Mouse (Mus musculus) heart, postnatal 4 days (tissue): Measurements from ENCODE around the gene Olfr678. TPM values are rescaled to one million over a fixed set of nuclear protein-coding genes. Genes with fewer than 3 reads are reported as not detected.
"Not testable (repeated sequence)": the region's sequence is repeated elsewhere in the genome, so short reads cannot be mapped to it uniquely, and the experiment has no call there.

ENCODE experiments used
- DNase-seq: peaks from one replicate; pipeline ENCODE4 v3.0.0; 2021
- total RNA-seq, 2 experiments: library from RNA; stranded (reverse); gene quantifications; 2 replicates each; pipeline ENCODE4 v1.2.3; 2021

The Olfr678 gene
- total RNA-seq: not detected

GRCm38 (mm10) chr7:105064175-105064574 lies at the start of gene Olfr678:
Olfr678 (plus strand) TSS chr7:105064475.
- no peak for DNase-seq

DNA sequence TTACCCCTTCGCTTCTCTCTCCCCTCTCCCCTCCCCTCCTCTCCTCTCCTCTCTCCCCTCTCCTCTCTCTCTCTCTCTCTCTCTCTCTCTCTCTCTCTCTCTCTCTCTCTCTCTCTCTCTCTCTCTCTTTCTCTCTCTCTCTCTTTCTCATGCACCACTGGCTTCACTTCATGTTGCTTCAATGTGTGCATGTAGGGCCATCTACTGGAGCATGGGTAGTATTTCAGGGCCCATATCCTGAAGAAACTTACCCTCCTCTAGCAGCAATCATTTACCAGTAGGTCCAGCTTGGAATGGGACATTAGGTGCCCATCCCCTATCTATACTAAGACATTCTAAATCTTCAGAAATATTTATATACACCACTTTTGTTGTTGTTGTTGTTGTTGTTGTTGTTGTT lies 41.7 kb upstream of the Olfr678 start:
- DNase-seq: no peak

- no peak for DNase-seq
Observed at GRCm38 (mm10) chr7:105028360-105028759, 35.9 kb upstream of the Olfr678 start, which contains the start of gene Olfr675. Olfr675 (minus strand) TSS chr7:105028460.

GRCm38 (mm10) chr7:105032398-105032797 lies 31.9 kb upstream of the Olfr678 start, which contains the start of gene Olfr676:
Olfr676 (plus strand) TSS chr7:105032698.
- no peak for DNase-seq

- not testable (repeated sequence) for DNase-seq
Observed at GRCm38 (mm10) chr7:105033836-105034235, 30.4 kb upstream of the Olfr678 start.

DNA sequence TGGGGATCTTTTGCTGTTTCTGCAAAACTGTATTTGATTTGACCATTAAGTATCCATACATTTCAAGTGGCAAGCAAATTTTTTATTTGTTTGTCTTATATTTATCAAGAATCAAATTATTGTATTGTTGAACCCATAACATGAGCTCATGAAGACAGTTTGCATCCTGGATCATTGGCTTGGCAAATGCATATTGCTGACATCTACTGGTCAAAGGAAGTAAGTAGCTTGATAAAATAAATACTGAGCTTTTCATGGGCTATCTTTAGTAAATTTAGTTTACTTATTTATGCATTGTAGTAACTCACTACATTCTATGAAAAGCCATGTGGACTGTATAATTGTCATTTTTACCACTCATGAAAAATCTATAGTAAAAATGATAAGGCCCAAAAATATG lies 5.3 kb upstream of the Olfr678 start:
- no peak for DNase-seq

- no peak for DNase-seq
Observed at GRCm38 (mm10) chr7:105080905-105081304, 16.6 kb downstream of the Olfr678 start, which contains the start of gene Olfr679. Olfr679 (plus strand) TSS chr7:105081205.

- not testable (repeated sequence) for DNase-seq
Observed at GRCm38 (mm10) chr7:105092717-105093116, 28.4 kb downstream of the Olfr678 start, which contains the start of gene Olfr680-ps1. Olfr680-ps1 (minus strand) TSS chr7:105092817.

DNA sequence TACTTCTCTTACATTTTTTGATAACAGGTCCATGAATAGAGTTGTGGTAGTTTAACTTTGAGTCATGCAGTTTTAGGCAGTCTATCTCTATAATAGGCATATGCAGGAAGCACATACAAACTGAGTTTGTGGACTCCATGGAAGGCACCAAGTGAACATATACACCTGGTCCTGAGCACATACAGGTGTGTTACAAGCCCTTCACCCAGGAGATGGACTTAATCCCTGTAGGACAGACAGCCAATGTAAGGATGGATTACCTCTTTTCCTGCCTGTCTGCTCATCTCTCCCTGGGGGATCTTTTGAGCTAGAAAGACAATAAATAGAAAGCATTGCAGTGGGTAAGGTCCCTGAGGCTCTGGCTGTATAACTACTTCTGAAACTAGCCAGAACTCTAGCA lies 52.3 kb downstream of the Olfr678 start, which contains the start of gene Olfr681:
Gene Olfr681 (plus strand): TSS at position 301 of the 400 bp plus-strand sequence.
- DNase-seq: no peak

Other genes starting within 250 kb of the Olfr678 start
- gene Usp17lb, start 221.9 kb upstream of the Olfr678 start, total RNA-seq: not detected
- gene Usp17la, start 207.5 kb upstream of the Olfr678 start, total RNA-seq: not detected
- gene Olfr665, start 186.4 kb upstream of the Olfr678 start, total RNA-seq: not detected
- gene Olfr666, start 168.5 kb upstream of the Olfr678 start, total RNA-seq: not detected
- not detected for gene Olfr667, start 143.0 kb upstream of the Olfr678 start, total RNA-seq
- not detected for gene Olfr668, start 136.4 kb upstream of the Olfr678 start, total RNA-seq
- gene Olfr669, start 130.2 kb upstream of the Olfr678 start, total RNA-seq: not detected
- not detected for gene Olfr670, start 101.9 kb upstream of the Olfr678 start, total RNA-seq
- gene Olfr671, start 85.3 kb upstream of the Olfr678 start, total RNA-seq: not detected
- gene Olfr672, start 62.4 kb upstream of the Olfr678 start, total RNA-seq: not detected
- not detected for gene Olfr675, start 36.0 kb upstream of the Olfr678 start, total RNA-seq
- not detected for gene Olfr676, start 31.8 kb upstream of the Olfr678 start, total RNA-seq
- not detected for gene Olfr677, start 13.1 kb upstream of the Olfr678 start, total RNA-seq
- gene Olfr679, start 16.7 kb downstream of the Olfr678 start, total RNA-seq: not detected
- gene Olfr680-ps1, start 28.3 kb downstream of the Olfr678 start, total RNA-seq: not detected
- not detected for gene Olfr681, start 52.4 kb downstream of the Olfr678 start, total RNA-seq
- gene Olfr683, start 82.5 kb downstream of the Olfr678 start, total RNA-seq: not detected
- gene Olfr684, start 99.2 kb downstream of the Olfr678 start, total RNA-seq: not detected
- gene Olfr685, start 121.5 kb downstream of the Olfr678 start, total RNA-seq: not detected
- not detected for gene Olfr686, start 143.0 kb downstream of the Olfr678 start, total RNA-seq
- gene Olfr688, start 223.6 kb downstream of the Olfr678 start, total RNA-seq: not detected
- gene Olfr689, start 246.7 kb downstream of the Olfr678 start, total RNA-seq: not detected